Mouse (Mus musculus): ENCODE measurements at regions not wholly inside any gene's neighbourhood (a gene's known extent, or its start where the extent isn't known, plus 50 kb on each side); places are given as distances from the start of the nearest gene placed in this dataset.
A peak's percentile ranks its signal among the peaks of the same experiment; 100 is the strongest.
"Not testable (repeated sequence)": the region's sequence is repeated elsewhere in the genome, so short reads cannot be mapped to it uniquely, and the experiment has no call there.

DNA sequence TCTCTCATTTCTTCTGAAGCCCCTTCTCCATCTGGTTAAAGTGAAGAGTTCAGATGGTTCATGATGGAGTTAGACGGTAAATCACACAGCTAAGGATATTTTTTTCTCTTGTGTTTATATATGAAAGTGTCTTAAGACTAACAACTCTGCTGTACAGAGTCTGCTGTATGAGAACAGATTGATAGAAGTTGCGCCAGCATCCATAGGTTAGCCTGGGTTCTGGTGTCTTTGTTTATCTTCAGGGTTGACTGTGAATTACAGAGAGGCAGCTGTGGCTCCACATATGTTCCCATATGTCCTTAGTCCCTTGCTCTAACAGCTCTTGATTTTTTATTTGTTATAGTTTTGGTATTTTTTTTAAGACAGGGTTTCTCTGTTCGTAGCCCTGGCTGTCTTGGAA lies 334.9 kb upstream of the Api5 start:
- intact Hi-C loops (cut with DNase I) = no loop called here
- DNase-seq (ENCODE audit: low spot score in 2 of 2) = no peak

DNA sequence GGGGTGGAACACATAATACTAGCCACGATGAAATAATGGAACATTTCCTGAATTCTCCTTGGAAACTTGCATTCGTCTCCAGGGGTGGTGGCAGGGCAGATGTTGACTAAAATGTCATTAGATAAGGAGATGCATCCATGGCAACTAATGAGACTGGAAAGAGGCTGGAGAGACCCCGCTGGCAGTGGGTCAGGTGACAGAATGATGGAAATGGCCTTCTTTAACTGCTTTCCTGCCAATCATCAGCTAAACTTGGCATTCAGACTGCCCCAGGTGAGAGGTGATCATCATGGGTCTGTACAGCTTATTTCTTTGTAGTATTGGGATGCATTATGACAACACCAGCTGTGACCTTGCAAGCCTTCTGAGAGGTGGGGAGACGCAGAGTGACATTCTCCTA lies 334.3 kb upstream of the Api5 start:
- no peak for DNase-seq (ENCODE audit: low spot score in 2 of 2)

DNA sequence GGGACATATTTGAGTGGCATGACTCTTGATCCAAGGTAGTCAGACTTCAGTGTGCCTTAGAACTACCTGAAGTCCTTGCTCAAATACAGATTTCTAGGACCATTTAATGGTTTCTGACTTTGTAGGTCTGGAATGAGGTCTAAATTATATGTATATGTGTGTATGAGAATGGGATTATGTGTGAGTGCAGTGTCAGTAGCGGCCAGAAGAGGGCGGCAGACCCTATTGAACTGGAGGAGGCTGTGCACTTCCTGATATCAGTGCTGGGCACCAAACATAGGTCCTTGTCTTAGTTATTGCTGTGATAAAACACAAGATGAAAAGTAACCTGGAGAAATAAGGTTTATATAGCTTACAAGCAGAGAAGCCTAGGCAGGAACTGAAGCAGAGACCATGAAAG lies 328.6 kb upstream of the Api5 start:
- intact Hi-C loops (cut with DNase I) = no loop called here
- DNase-seq (ENCODE audit: low spot score in 2 of 2) = no peak

More for the DNA sequence above, 334.3 kb upstream of the Api5 start:
- intact Hi-C loops (cut with DNase I) = no loop called here

GRCm38 (mm10) chr2:94764852-94765435 lies 327.0 kb upstream of the Api5 start:
- intact Hi-C loops (cut with DNase I) = no loop called here
- no peak for DNase-seq (ENCODE audit: low spot score in 2 of 2)

DNA sequence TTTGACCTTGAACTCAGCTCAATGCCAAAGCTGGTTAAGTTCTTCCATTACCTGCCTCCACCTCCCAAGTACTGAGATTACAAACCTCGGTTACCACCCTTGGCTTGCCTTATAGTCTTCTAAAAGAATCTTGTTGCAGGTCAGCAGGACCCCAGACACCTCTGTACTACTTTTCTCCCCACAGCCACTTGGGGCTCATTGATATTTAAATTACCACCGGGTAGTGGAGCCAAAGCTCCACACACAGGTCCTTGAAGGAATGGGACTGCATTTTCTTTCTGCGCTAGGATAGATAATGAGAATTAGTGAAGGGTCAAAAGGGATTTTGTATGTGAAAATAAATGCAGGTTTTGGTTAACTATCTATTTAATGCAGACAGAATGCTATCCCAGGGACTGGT lies 326.5 kb upstream of the Api5 start:
- intact Hi-C loops (cut with DNase I) = no loop called here
- DNase-seq (ENCODE audit: low spot score in 2 of 2) = no peak

DNA sequence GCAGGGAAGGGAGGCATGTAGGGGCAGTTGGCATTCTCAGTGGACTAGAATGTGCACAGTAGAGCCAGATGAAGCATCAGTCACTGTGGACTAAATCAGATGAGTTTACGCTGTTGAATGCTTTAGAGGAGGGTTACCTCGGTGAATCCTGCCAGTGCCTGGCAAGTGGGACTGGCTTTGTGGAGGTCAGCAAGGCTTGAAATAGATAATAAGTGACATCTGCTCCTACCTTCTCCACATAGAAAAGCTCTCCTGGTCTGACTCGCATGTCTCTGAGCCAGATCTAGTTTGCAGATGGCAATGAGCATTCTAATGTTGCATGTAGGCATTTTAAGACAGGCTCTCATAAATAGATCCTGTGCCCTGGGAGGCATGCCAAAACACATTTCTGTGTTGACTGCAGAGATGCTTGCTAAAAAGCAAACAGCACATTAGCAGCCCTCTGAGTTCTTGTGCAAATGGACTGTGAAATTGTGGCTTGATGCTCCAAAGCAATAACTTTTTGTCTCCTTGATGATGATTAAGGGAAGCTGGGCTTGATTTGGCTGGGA lies 310.3 kb upstream of the Api5 start:
- DNase-seq (ENCODE audit: low spot score in 2 of 2) = peak; percentile 38 to 49
- intact Hi-C loops (cut with DNase I) = no loop called here

GRCm38 (mm10) chr2:94729791-94730190 lies 291.9 kb upstream of the Api5 start:
- DNase-seq (ENCODE audit: low spot score in 2 of 2) = no peak
- intact Hi-C loops (cut with DNase I) = no loop called here

DNA sequence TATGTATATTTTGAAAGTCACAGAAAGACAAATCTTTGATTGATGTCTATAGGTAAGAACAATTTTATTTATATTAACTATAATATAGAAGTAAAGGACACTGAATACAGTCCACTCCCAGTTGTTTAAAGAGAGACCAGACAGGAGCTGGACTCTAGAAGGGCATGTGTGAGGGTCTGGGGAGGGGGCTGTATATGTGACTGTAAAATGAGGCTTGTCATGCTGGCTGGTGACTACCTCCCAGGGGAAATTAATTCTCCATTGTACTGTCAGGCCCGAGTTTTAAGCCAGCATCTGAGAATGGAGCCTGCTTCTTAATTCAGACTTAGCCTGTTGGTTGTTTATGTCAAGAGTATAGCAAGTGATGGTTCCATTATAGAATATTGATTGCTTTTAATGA lies 261.4 kb upstream of the Api5 start:
- intact Hi-C loops (cut with DNase I) = no loop called here
- DNase-seq (ENCODE audit: low spot score in 2 of 2) = no peak

DNA sequence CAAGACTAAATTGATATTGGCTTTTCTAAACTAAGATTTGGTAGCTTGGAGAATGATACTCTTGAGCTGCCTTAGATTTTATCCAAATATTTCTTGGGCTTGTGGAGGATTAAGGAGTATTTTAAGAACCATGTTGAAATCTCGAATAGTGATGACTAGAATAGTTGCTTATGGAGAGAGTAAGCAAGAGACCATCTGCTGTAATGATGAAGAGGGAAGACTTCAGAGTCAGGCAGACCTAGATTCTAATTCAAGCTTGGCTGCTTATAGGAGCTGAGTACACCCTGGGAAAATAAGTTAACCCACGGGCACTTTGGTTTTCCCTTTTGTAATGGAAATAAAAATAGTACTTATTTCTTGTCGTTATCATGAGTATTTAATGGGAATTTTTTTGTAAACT lies 257.3 kb upstream of the Api5 start:
- no peak for DNase-seq (ENCODE audit: low spot score in 2 of 2)
- intact Hi-C loops (cut with DNase I) = no loop called here

GRCm38 (mm10) chr2:94690560-94690959 lies 252.6 kb upstream of the Api5 start:
- DNase-seq (ENCODE audit: low spot score in 2 of 2) = no peak
- intact Hi-C loops (cut with DNase I) = no loop called here

DNA sequence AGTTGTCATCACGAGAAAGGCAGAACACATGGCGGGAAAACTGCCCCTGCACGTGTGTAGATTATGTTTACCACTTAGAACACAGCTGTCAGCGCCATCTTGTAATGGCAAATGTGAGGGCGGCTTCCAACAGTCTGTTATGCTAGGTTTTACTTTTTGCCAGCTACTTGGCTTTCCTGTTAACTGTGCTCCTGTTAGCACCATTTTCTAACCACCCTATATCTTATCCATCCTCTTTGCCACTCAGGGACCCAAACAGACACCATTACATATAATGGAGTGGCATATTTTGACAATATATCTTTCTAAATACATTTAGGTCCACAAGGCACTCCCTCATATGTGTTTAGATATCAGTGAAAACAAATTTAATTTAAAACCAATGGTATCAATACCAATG lies 247.7 kb upstream of the Api5 start:
- DNase-seq (ENCODE audit: low spot score in 2 of 2) = not testable (repeated sequence)

GRCm38 (mm10) chr2:94680096-94680765 lies 242.3 kb upstream of the Api5 start:
- intact Hi-C loops (cut with DNase I) = no loop called here
- no peak for DNase-seq (ENCODE audit: low spot score in 2 of 2)

More for the DNA sequence above, 247.7 kb upstream of the Api5 start:
- intact Hi-C loops (cut with DNase I) = not testable (repeated sequence)

GRCm38 (mm10) chr2:94665850-94666249 lies 227.9 kb upstream of the Api5 start:
- intact Hi-C loops (cut with DNase I) = no loop called here
- DNase-seq (ENCODE audit: low spot score in 2 of 2) = no peak

- intact Hi-C loops (cut with DNase I) = no loop called here
- DNase-seq (ENCODE audit: low spot score in 2 of 2) = no peak
These were observed 220.5 kb upstream of the Api5 start for GRCm38 (mm10) chr2:94658426-94658825.
